Mouse (Mus musculus) stomach, postnatal 0 days (tissue): Measurements from ENCODE around the gene Rictor. TPM values are rescaled to one million over a fixed set of nuclear protein-coding genes. Genes with fewer than 3 reads are reported as not detected.
"Not testable (repeated sequence)": the region's sequence is repeated elsewhere in the genome, so short reads cannot be mapped to it uniquely, and the experiment has no call there.

Experiments used
- ATAC-seq: fragments of 200-750 bp; cut with Nextera tagmentation; 2 replicates; pipeline ENCODE4 v1.8.0; 2017; ENCODE audit not compliant: low FRiP score, low TSS enrichment
- DNase-seq: peaks from one replicate; pipeline ENCODE4 v3.0.0-alpha.2; 2016; ENCODE audit warnings: low spot score
- H3K27ac ChIP-seq: fragments of 300-500 bp; sonication (generic); replicated peaks from 2 replicates; pipeline ENCODE4 v1.5.1; 2014; ENCODE audit warnings: mild to moderate bottlenecking, control low read depth
- H3K27me3 ChIP-seq: fragments of 300-500 bp; sonication (generic); 2 replicates; pipeline ENCODE4 v1.6.1; 2014; ENCODE audit warnings: low read length; ENCODE audit not compliant: control insufficient read depth, insufficient read depth
- H3K36me3 ChIP-seq: fragments of 300-500 bp; sonication (generic); 2 replicates; pipeline ENCODE4 v1.6.1; 2014; ENCODE audit warnings: low read length, mixed read lengths; ENCODE audit not compliant: control insufficient read depth, insufficient read depth
- H3K4me1 ChIP-seq: fragments of 300-500 bp; sonication (generic); replicated peaks from 2 replicates; pipeline ENCODE4 v1.6.1; 2014; ENCODE audit warnings: antibody characterized with exemption; ENCODE audit not compliant: control insufficient read depth, insufficient read depth
- H3K4me2 ChIP-seq: fragments of 300-500 bp; sonication (generic); replicated peaks from 2 replicates; pipeline ENCODE4 v1.6.1; 2014; ENCODE audit warnings: low read depth, mild to moderate bottlenecking, control low read depth, moderate library complexity
- H3K4me3 ChIP-seq: fragments of 300-500 bp; sonication (generic); 2 replicates; pipeline ENCODE4 v1.5.1; 2014; ENCODE audit warnings: low read depth, low read length, control low read depth
- H3K9ac ChIP-seq: fragments of 300-500 bp; sonication (generic); 2 replicates; pipeline ENCODE4 v1.6.1; 2014; ENCODE audit warnings: mild to moderate bottlenecking, low read length, control low read depth, mixed read lengths
- H3K9me3 ChIP-seq: fragments of 300-500 bp; sonication (generic); 2 replicates; pipeline ENCODE4 v1.6.1; 2016; ENCODE audit warnings: low read length; ENCODE audit not compliant: control insufficient read depth
- CTCF ChIP-seq: IDR thresholded peaks from 2 replicates; pipeline ENCODE4 v1.5.1; 2016; ENCODE audit warnings: antibody characterized with exemption, low read depth, mild to moderate bottlenecking, moderate library complexity
- EP300 ChIP-seq: optimal IDR thresholded peaks from 2 replicates; pipeline ENCODE3; 2016; ENCODE audit warnings: antibody characterized with exemption
- WGBS: fragments of 180-500 bp; shearing (Covaris S2); extraction: QIAGEN DNeasy Blood & Tissue Kit; methylation state at CpG from one replicate; pipeline ENCODE4 v1.1.7; 2014; 5-methylcytosine and 5-hydroxymethylcytosine counted together
- polyA plus RNA-seq: library from polyadenylated mRNA; unstranded; fragments of >200 nt; fragmentation: Nextera tagmentation; extraction: Ambion mirVana; gene quantifications from 2 replicates; pipeline ENCODE4 v1.2.1, GENCODE M21; 2015

Rictor gene
- polyA plus RNA-seq, 1 experiment from 2014 or later, result 18.1 TPM

DNA sequence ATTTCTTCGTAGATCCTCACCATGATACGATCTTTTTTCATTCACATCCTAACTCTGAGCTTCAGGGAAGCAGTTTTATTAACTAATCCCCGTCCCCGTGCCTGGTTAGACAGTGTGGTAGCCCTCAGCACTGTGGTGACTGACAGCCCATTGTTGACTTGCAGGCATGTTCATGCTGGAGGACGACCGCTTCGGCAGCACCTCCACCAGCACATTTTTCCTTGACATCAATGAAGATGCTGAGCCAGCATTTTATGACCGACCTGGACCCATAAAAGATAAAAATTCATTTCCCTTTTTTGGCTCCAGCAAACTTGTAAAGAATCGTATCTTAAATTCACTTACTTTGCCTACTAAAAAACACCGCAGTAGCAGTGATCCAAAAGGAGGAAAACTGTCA is 78.0 kb downstream of the Rictor start:
- Histone ChIP-seq H3K4me3 (no peak overlapping the region), H3K27me3 (no peaks in the 10 kb centered on the region), H3K4me1 (no peaks in the 10 kb centered on the region), H3K36me3 (peaks cover 29% of the 10 kb centered on the region), H3K9me3 (no peaks in the 10 kb centered on the region), H3K27ac (no peak overlapping the region), H3K4me2 (no peak overlapping the region), H3K9ac (no peak overlapping the region)
- TF ChIP-seq EP300 (no peak), CTCF (no peak)
- ATAC-seq (no peak), DNase-seq (no peak)
- WGBS, result 90% methylated on average over 10 of the region's 10 CpGs

DNA sequence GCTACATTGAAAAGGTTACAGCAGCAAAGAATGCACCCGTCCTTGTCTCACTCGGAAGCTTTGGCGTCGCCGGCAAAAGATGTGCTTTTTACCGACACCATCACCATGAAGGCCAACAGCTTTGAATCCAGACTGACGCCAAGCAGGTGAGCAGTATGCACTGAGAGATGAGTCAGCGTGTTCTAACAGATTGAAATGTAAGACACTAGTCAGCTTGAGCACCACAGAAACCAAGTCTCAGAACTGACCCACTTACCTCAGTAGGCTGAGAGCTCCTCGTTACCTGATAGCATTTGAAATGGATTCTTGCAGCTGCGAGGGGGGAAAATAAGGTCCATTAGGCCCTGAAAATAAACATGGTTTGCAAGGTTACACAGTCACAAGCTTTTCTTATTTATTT is 79.1 kb downstream of the Rictor start:
- H3K27ac ChIP-seq, result no peak overlapping the region

DNA sequence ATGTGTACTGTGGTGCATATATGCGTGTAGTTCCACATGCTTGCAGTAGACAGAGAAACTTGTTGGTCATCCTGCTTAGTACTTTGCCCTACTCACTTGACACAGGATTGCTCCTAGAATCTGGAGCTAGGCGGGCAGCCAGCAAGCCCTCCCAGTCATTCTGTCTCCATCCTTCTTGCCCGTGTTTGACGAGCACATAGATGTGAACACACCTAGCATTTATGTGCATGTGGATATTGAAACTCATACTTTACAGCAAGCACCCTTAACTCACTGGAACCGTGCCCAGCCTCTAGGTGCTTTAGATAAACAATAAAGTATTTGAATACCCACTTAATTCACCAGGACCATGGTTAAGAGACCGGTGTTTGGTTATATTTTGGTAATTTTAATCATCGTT is 81.8 kb downstream of the Rictor start:
- no peak for TF ChIP-seq CTCF
- TF ChIP-seq EP300, result no peak
- no peak for ATAC-seq
- H3K4me2 ChIP-seq, result no peak overlapping the region
- no peaks in the 10 kb centered on the region for H3K4me1 ChIP-seq
- H3K36me3 ChIP-seq, result peaks cover 41% of the 10 kb centered on the region
- H3K4me3 ChIP-seq, result no peak overlapping the region
- H3K27ac ChIP-seq, result no peak overlapping the region
- 83% methylated on average over 7 of the region's 7 CpGs for WGBS
- no peak overlapping the region for H3K9ac ChIP-seq
- no peaks in the 10 kb centered on the region for H3K9me3 ChIP-seq
- H3K27me3 ChIP-seq, result no peaks in the 10 kb centered on the region
- DNase-seq, result no peak

More for the DNA sequence above, 79.1 kb downstream of the Rictor start:
- WGBS, result 94% methylated on average over 10 of the region's 10 CpGs
- Histone ChIP-seq H3K9ac (no peak overlapping the region), H3K4me1 (no peaks in the 10 kb centered on the region), H3K36me3 (peaks cover 33% of the 10 kb centered on the region), H3K4me3 (no peak overlapping the region), H3K9me3 (no peaks in the 10 kb centered on the region), H3K4me2 (no peak overlapping the region), H3K27me3 (no peaks in the 10 kb centered on the region)
- ATAC-seq (no peak), DNase-seq (no peak)
- no peak for TF ChIP-seq EP300
- TF ChIP-seq CTCF, result no peak

DNA sequence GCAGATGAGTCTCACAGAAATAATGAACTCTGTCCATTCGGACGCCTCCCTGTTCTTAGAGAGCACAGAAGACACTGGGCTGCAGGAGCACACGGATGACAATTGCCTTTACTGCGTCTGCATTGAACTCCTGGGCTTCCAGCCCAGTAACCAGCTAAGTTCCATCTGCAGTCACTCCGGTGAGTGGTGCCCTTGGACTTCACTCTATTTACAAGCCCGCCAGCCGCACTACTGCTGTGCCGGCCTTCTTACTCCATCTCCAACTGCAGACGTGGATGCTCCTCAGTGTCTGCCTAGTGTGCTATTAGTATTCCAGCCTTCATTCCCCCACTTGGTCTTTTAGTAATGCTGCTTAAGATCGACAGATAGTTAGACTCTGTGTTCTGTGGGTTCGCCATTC is 83.5 kb downstream of the Rictor start:
- DNase-seq (no peak), ATAC-seq (no peak)
- no peak overlapping the region for H3K9ac ChIP-seq
- WGBS, result 90% methylated on average over 11 of the region's 11 CpGs
- H3K36me3 ChIP-seq, result peaks cover 41% of the 10 kb centered on the region
- TF ChIP-seq CTCF (no peak), EP300 (no peak)
- no peak overlapping the region for H3K4me2 ChIP-seq
- no peaks in the 10 kb centered on the region for H3K9me3 ChIP-seq
- no peak overlapping the region for H3K4me3 ChIP-seq
- H3K27me3 ChIP-seq, result no peaks in the 10 kb centered on the region
- no peaks in the 10 kb centered on the region for H3K4me1 ChIP-seq
- H3K27ac ChIP-seq, result no peak overlapping the region

DNA sequence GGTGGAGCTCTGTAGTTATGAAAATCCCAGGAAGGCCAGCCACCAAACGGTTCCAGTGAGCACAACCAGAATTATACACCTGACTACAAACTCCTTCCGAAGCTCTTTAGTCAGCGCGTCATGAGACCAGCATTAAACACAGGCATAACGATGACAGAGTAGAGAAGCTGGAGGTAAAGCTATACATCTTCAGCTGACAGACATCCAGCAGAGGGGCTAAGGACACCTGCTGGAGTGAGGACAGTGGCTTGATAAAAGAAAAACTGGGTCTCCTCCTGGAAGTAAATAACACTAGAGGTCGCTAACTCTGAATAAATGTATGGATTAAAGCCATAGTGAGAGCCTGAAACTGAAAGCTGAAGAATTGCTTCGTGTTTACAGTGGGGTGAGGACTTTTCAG is 84.7 kb downstream of the Rictor start:
- no peak overlapping the region for H3K27ac ChIP-seq
- no peak overlapping the region for H3K4me3 ChIP-seq
- no peaks in the 10 kb centered on the region for H3K27me3 ChIP-seq
- no peak overlapping the region for H3K4me2 ChIP-seq
- no peak overlapping the region for H3K9ac ChIP-seq
- H3K9me3 ChIP-seq, result no peaks in the 10 kb centered on the region
- no peaks in the 10 kb centered on the region for H3K4me1 ChIP-seq
- ATAC-seq (no peak), DNase-seq (no peak)
- WGBS, result 73% methylated on average over 7 of the region's 7 CpGs
- TF ChIP-seq CTCF, result peak; percentile 39
- no peak for TF ChIP-seq EP300
- peaks cover 38% of the 10 kb centered on the region for H3K36me3 ChIP-seq

DNA sequence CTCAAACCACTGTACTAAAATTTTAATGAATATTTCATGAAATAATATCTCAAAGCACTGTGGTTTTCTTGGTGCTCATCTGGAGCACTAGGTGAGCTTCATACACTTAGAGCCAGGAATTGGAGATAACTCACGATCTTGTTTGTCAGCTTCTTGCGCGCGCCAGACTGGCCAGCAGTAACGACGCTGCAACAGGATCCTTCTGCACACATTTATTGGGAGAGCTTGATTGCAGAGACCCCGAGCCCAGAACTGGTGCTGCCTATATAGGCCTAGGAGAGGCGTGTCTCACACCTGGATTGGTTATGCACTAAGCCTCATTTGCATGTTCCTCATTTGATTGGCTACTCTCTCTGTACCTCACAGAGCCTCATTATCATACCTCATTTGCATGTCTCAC is 93.0 kb downstream of the Rictor start:
- ATAC-seq, result not testable (repeated sequence)

More for the DNA sequence above, 93.0 kb downstream of the Rictor start:
- not testable (repeated sequence) for H3K27ac ChIP-seq, H3K4me1 ChIP-seq, H3K9ac ChIP-seq, H3K4me2 ChIP-seq, H3K4me3 ChIP-seq, H3K9me3 ChIP-seq, DNase-seq, H3K27me3 ChIP-seq
- H3K36me3 ChIP-seq, result peaks cover 11% of the 10 kb centered on the region
- 98% methylated on average over 8 of the region's 8 CpGs for WGBS
